Mouse (Mus musculus): ENCODE measurements at regions not wholly inside any gene's neighbourhood (a gene's known extent, or its start where the extent isn't known, plus 50 kb on each side); places are given as distances from the start of the nearest gene placed in this dataset.

GRCm38 (mm10) chr9:51379589-51379988, 50.9 kb upstream of the 1810046K07Rik start:
- Histone ChIP-seq H3K4me1 (ENCODE audit: control insufficient read depth, insufficient read depth, low read length) (no peaks in the 10 kb centered on the region), H3K27ac (ENCODE audit: control insufficient read depth, insufficient read depth, low read depth, low read length) (no peak overlapping the region), H3K36me3 (ENCODE audit: control insufficient read depth, insufficient read depth, low read length) (no peaks in the 10 kb centered on the region), H3K4me3 (ENCODE audit: control insufficient read depth, low read depth, low read length) (no peak overlapping the region), H3K27me3 (ENCODE audit: control insufficient read depth, insufficient read depth, low read length) (no peaks in the 10 kb centered on the region)
- no peak for TF ChIP-seq POLR2A (IDR thresholded peaks at IDR 0.05; ENCODE audit: control insufficient read depth, low read depth, low read length)
- no peak for TF ChIP-seq CTCF (IDR thresholded peaks at IDR 0.05; ENCODE audit: control insufficient read depth, insufficient read depth, insufficient replicate concordance, low read depth, low read length)

GRCm38 (mm10) chr9:51393921-51394320, 65.2 kb upstream of the 1810046K07Rik start:
- TF ChIP-seq CTCF (IDR thresholded peaks at IDR 0.05; ENCODE audit: control insufficient read depth, insufficient read depth, insufficient replicate concordance, low read depth, low read length) (no peak), POLR2A (IDR thresholded peaks at IDR 0.05; ENCODE audit: control insufficient read depth, low read depth, low read length) (no peak)
- Histone ChIP-seq H3K4me1 (ENCODE audit: control insufficient read depth, insufficient read depth, low read length) (no peaks in the 10 kb centered on the region), H3K36me3 (ENCODE audit: control insufficient read depth, insufficient read depth, low read length) (no peaks in the 10 kb centered on the region), H3K27ac (ENCODE audit: control insufficient read depth, insufficient read depth, low read depth, low read length) (no peak overlapping the region), H3K4me3 (ENCODE audit: control insufficient read depth, low read depth, low read length) (no peak overlapping the region), H3K27me3 (ENCODE audit: control insufficient read depth, insufficient read depth, low read length) (no peaks in the 10 kb centered on the region)

- no peaks in the 10 kb centered on the region for H3K36me3 ChIP-seq (ENCODE audit: control insufficient read depth, insufficient read depth, low read length)
- no peak overlapping the region for H3K4me3 ChIP-seq (ENCODE audit: control insufficient read depth, low read depth, low read length)
- H3K27ac ChIP-seq (ENCODE audit: control insufficient read depth, insufficient read depth, low read depth, low read length) = no peak overlapping the region
Observed at GRCm38 (mm10) chr9:51394372-51394771, 65.7 kb upstream of the 1810046K07Rik start.

GRCm38 (mm10) chr9:51396801-51397200, 68.1 kb upstream of the 1810046K07Rik start:
- H3K27me3 ChIP-seq (ENCODE audit: control insufficient read depth, insufficient read depth, low read length) = no peaks in the 10 kb centered on the region
- H3K4me1 ChIP-seq (ENCODE audit: control insufficient read depth, insufficient read depth, low read length) = no peaks in the 10 kb centered on the region
- TF ChIP-seq CTCF (IDR thresholded peaks at IDR 0.05; ENCODE audit: control insufficient read depth, insufficient read depth, insufficient replicate concordance, low read depth, low read length) (no peak), POLR2A (IDR thresholded peaks at IDR 0.05; ENCODE audit: control insufficient read depth, low read depth, low read length) (no peak)
- no peak overlapping the region for H3K4me3 ChIP-seq (ENCODE audit: control insufficient read depth, low read depth, low read length)
- H3K27ac ChIP-seq (ENCODE audit: control insufficient read depth, insufficient read depth, low read depth, low read length) = no peak overlapping the region
- H3K36me3 ChIP-seq (ENCODE audit: control insufficient read depth, insufficient read depth, low read length) = no peaks in the 10 kb centered on the region

More at GRCm38 (mm10) chr9:51394372-51394771, 65.7 kb upstream of the 1810046K07Rik start:
- H3K27me3 ChIP-seq (ENCODE audit: control insufficient read depth, insufficient read depth, low read length) = no peaks in the 10 kb centered on the region
- no peak for TF ChIP-seq CTCF (IDR thresholded peaks at IDR 0.05; ENCODE audit: control insufficient read depth, insufficient read depth, insufficient replicate concordance, low read depth, low read length)
- TF ChIP-seq POLR2A (IDR thresholded peaks at IDR 0.05; ENCODE audit: control insufficient read depth, low read depth, low read length) = no peak
- no peaks in the 10 kb centered on the region for H3K4me1 ChIP-seq (ENCODE audit: control insufficient read depth, insufficient read depth, low read length)

GRCm38 (mm10) chr9:51397589-51398220, 69.0 kb upstream of the 1810046K07Rik start:
- Histone ChIP-seq H3K27ac (ENCODE audit: control insufficient read depth, insufficient read depth, low read depth, low read length) (no peak overlapping the region), H3K4me3 (ENCODE audit: control insufficient read depth, low read depth, low read length) (no peak overlapping the region), H3K27me3 (ENCODE audit: control insufficient read depth, insufficient read depth, low read length) (no peaks in the 10 kb centered on the region), H3K36me3 (ENCODE audit: control insufficient read depth, insufficient read depth, low read length) (no peaks in the 10 kb centered on the region), H3K4me1 (ENCODE audit: control insufficient read depth, insufficient read depth, low read length) (no peaks in the 10 kb centered on the region)
- no peak for TF ChIP-seq CTCF (IDR thresholded peaks at IDR 0.05; ENCODE audit: control insufficient read depth, insufficient read depth, insufficient replicate concordance, low read depth, low read length)
- no peak for TF ChIP-seq POLR2A (IDR thresholded peaks at IDR 0.05; ENCODE audit: control insufficient read depth, low read depth, low read length)

- Histone ChIP-seq H3K36me3 (ENCODE audit: control insufficient read depth, insufficient read depth, low read length) (no peaks in the 10 kb centered on the region), H3K4me3 (ENCODE audit: control insufficient read depth, low read depth, low read length) (no peak overlapping the region), H3K27me3 (ENCODE audit: control insufficient read depth, insufficient read depth, low read length) (no peaks in the 10 kb centered on the region)
Observed at GRCm38 (mm10) chr9:51398886-51399285, 70.2 kb upstream of the 1810046K07Rik start.

GRCm38 (mm10) chr9:51399356-51399755, 70.6 kb upstream of the 1810046K07Rik start:
- TF ChIP-seq POLR2A (IDR thresholded peaks at IDR 0.05; ENCODE audit: control insufficient read depth, low read depth, low read length) (no peak), CTCF (IDR thresholded peaks at IDR 0.05; ENCODE audit: control insufficient read depth, insufficient read depth, insufficient replicate concordance, low read depth, low read length) (no peak)
- Histone ChIP-seq H3K36me3 (ENCODE audit: control insufficient read depth, insufficient read depth, low read length) (no peaks in the 10 kb centered on the region), H3K4me1 (ENCODE audit: control insufficient read depth, insufficient read depth, low read length) (no peaks in the 10 kb centered on the region), H3K4me3 (ENCODE audit: control insufficient read depth, low read depth, low read length) (no peak overlapping the region), H3K27ac (ENCODE audit: control insufficient read depth, insufficient read depth, low read depth, low read length) (no peak overlapping the region), H3K27me3 (ENCODE audit: control insufficient read depth, insufficient read depth, low read length) (no peaks in the 10 kb centered on the region)

More at GRCm38 (mm10) chr9:51398886-51399285, 70.2 kb upstream of the 1810046K07Rik start:
- H3K27ac ChIP-seq (ENCODE audit: control insufficient read depth, insufficient read depth, low read depth, low read length) = no peak overlapping the region
- no peaks in the 10 kb centered on the region for H3K4me1 ChIP-seq (ENCODE audit: control insufficient read depth, insufficient read depth, low read length)
- TF ChIP-seq POLR2A (IDR thresholded peaks at IDR 0.05; ENCODE audit: control insufficient read depth, low read depth, low read length) (no peak), CTCF (IDR thresholded peaks at IDR 0.05; ENCODE audit: control insufficient read depth, insufficient read depth, insufficient replicate concordance, low read depth, low read length) (no peak)

Data from testis, adult 2 months (tissue).